Mouse (Mus musculus) frontal cortex, postnatal 36 days (tissue): Measurements from ENCODE around the gene Drap1.
"Not testable (repeated sequence)": the region's sequence is repeated elsewhere in the genome, so short reads cannot be mapped to it uniquely, and the experiment has no call there.

Source experiments
- DNase-seq, 2 experiments: peaks; one replicate each; pipeline ENCODE4 v3.0.0; 2022; ENCODE audit warnings: low spot score in 2 of 2

The Drap1 gene

GRCm38 (mm10) chr19:5420579-5420978 lies 4.2 kb downstream of the Drap1 start:
- no peak for DNase-seq

- DNase-seq = no peak
Measured at GRCm38 (mm10) chr19:5419630-5420029, 5.1 kb downstream of the Drap1 start.

GRCm38 (mm10) chr19:5418750-5419466 lies 5.9 kb downstream of the Drap1 start:
- no peak for DNase-seq

GRCm38 (mm10) chr19:5414534-5414957 lies 10.2 kb downstream of the Drap1 start:
- DNase-seq = no peak

GRCm38 (mm10) chr19:5413840-5414239 lies 10.9 kb downstream of the Drap1 start:
- DNase-seq = no peak

GRCm38 (mm10) chr19:5411961-5412360 lies 12.8 kb downstream of the Drap1 start:
- DNase-seq = no peak

GRCm38 (mm10) chr19:5410641-5411040 lies 14.1 kb downstream of the Drap1 start:
- no peak for DNase-seq

GRCm38 (mm10) chr19:5409068-5409467 lies 15.7 kb downstream of the Drap1 start:
- DNase-seq = no peak

GRCm38 (mm10) chr19:5408057-5409001 lies 16.4 kb downstream of the Drap1 start:
- no peak for DNase-seq

GRCm38 (mm10) chr19:5407133-5407532 lies 17.6 kb downstream of the Drap1 start:
- peak in 1 of 2 experiments; percentile 54 for DNase-seq

GRCm38 (mm10) chr19:5406531-5407126 lies 18.1 kb downstream of the Drap1 start:
- peak in 1 of 2 experiments; percentile 60 for DNase-seq

GRCm38 (mm10) chr19:5405924-5406323 lies 18.9 kb downstream of the Drap1 start:
- DNase-seq = no peak

- DNase-seq = no peak
Measured at GRCm38 (mm10) chr19:5402293-5402692, 22.5 kb downstream of the Drap1 start, which contains the start of gene Tsga10ip. Tsga10ip (minus strand) TSS chr19:5402526.

GRCm38 (mm10) chr19:5401073-5401472 lies 23.7 kb downstream of the Drap1 start:
- not testable (repeated sequence) for DNase-seq

GRCm38 (mm10) chr19:5395371-5395770 lies 29.4 kb downstream of the Drap1 start:
- DNase-seq = no peak

GRCm38 (mm10) chr19:5394168-5394567 lies 30.6 kb downstream of the Drap1 start:
- no peak for DNase-seq

GRCm38 (mm10) chr19:5392892-5393291 lies 31.9 kb downstream of the Drap1 start:
- DNase-seq = no peak

- no peak for DNase-seq
Measured at GRCm38 (mm10) chr19:5390416-5390815, 34.4 kb downstream of the Drap1 start.

- DNase-seq = no peak
Measured at GRCm38 (mm10) chr19:5389647-5390046, 35.1 kb downstream of the Drap1 start.

- peak; percentile 94 to 95 for DNase-seq
Measured at GRCm38 (mm10) chr19:5388588-5389242, 36.1 kb downstream of the Drap1 start, which contains the start of gene Sart1. Sart1 (minus strand) TSS chr19:5388703.

GRCm38 (mm10) chr19:5388011-5388441 lies 36.8 kb downstream of the Drap1 start:
- peak in 1 of 2 experiments; percentile 14 for DNase-seq
